Mouse (Mus musculus): ENCODE measurements around the gene Tmem212. TPM values are rescaled to one million over a fixed set of nuclear protein-coding genes. Genes with fewer than 3 reads are reported as not detected.
"Not testable (repeated sequence)": the region's sequence is repeated elsewhere in the genome, so short reads cannot be mapped to it uniquely, and the experiment has no call there.

The Tmem212 gene
- not detected for polyA plus RNA-seq (2017; shearing (Covaris generic))

- no peak for ATAC-seq
Measured at GRCm38 (mm10) chr3:27896318-27896892, at the start of gene Tmem212. Tmem212 (minus strand) TSS chr3:27896368.

GRCm38 (mm10) chr3:27945397-27945796 is 49.2 kb upstream of the Tmem212 start:
- ATAC-seq, result not testable (repeated sequence)

- ATAC-seq, result no peak
Measured at GRCm38 (mm10) chr3:27942991-27943390, 46.8 kb upstream of the Tmem212 start.

GRCm38 (mm10) chr3:27941634-27942033 is 45.5 kb upstream of the Tmem212 start:
- ATAC-seq, result no peak

- ATAC-seq, result no peak
Measured at GRCm38 (mm10) chr3:27938381-27939323, 42.5 kb upstream of the Tmem212 start, which contains the start of gene Pld1. Pld1 (plus strand) TSS chr3:27938695.

GRCm38 (mm10) chr3:27937144-27938110 is 41.3 kb upstream of the Tmem212 start:
- no peak for ATAC-seq

GRCm38 (mm10) chr3:27936731-27937130 is 40.6 kb upstream of the Tmem212 start:
- no peak for ATAC-seq

GRCm38 (mm10) chr3:27935644-27936043 is 39.5 kb upstream of the Tmem212 start:
- ATAC-seq, result no peak

GRCm38 (mm10) chr3:27932391-27932790 is 36.2 kb upstream of the Tmem212 start:
- no peak for ATAC-seq

- no peak for ATAC-seq
Measured at GRCm38 (mm10) chr3:27929219-27929618, 33.1 kb upstream of the Tmem212 start.

GRCm38 (mm10) chr3:27924037-27924436 is 27.9 kb upstream of the Tmem212 start:
- no peak for ATAC-seq

- ATAC-seq, result no peak
Measured at GRCm38 (mm10) chr3:27921268-27922020, 25.3 kb upstream of the Tmem212 start.

GRCm38 (mm10) chr3:27918656-27919436 is 22.7 kb upstream of the Tmem212 start:
- ATAC-seq, result no peak

GRCm38 (mm10) chr3:27909016-27909415 is 12.8 kb upstream of the Tmem212 start:
- ATAC-seq, result no peak

- ATAC-seq, result no peak
Measured at GRCm38 (mm10) chr3:27908316-27908715, 12.1 kb upstream of the Tmem212 start.

GRCm38 (mm10) chr3:27907301-27907700 is 11.1 kb upstream of the Tmem212 start:
- ATAC-seq, result no peak

GRCm38 (mm10) chr3:27906647-27907209 is 10.6 kb upstream of the Tmem212 start:
- ATAC-seq, result no peak

- no peak for ATAC-seq
Measured at GRCm38 (mm10) chr3:27904659-27905330, 8.6 kb upstream of the Tmem212 start.

GRCm38 (mm10) chr3:27901846-27902245 is 5.7 kb upstream of the Tmem212 start:
- ATAC-seq, result no peak
